Mouse (Mus musculus) cerebellum, adult 2 months (tissue): ENCODE results near the gene Etv5.
"Not testable (repeated sequence)": the region's sequence is repeated elsewhere in the genome, so short reads cannot be mapped to it uniquely, and the experiment has no call there.

Experiments used
- CTCF ChIP-seq: fragments of 200-500 bp; IDR thresholded peaks from 2 replicates; pipeline ENCODE4 v1.5.1; 2011; ENCODE audit warnings: low read depth, mild to moderate bottlenecking, control low read depth, low read length, moderate library complexity, borderline replicate concordance; ENCODE audit not compliant: insufficient read depth
- POLR2A ChIP-seq: fragments of 200-500 bp; IDR thresholded peaks from 2 replicates; pipeline ENCODE4 v1.6.1; 2011; ENCODE audit warnings: low read length, control low read depth, borderline replicate concordance; ENCODE audit not compliant: insufficient read depth

GRCm38 (mm10) chr16:22354177-22354576 lies 85.3 kb downstream of the Etv5 start:
- TF ChIP-seq CTCF, POLR2A: not testable (repeated sequence)
